Mouse (Mus musculus) megakaryocyte, embryonic 14.5 days (primary cell): ENCODE measurements around the gene Abhd12.

ENCODE experiments used
- FLI1 ChIP-seq: IDR thresholded peaks from 2 replicates; pipeline ENCODE4 v1.6.1; 2012; ENCODE audit warnings: low read length, inconsistent platforms, mixed read lengths
- GATA1 ChIP-seq: IDR thresholded peaks from 3 replicates; pipeline ENCODE4 v1.6.1; 2012; ENCODE audit warnings: mixed read lengths, low read length, inconsistent platforms, borderline replicate concordance

DNA sequence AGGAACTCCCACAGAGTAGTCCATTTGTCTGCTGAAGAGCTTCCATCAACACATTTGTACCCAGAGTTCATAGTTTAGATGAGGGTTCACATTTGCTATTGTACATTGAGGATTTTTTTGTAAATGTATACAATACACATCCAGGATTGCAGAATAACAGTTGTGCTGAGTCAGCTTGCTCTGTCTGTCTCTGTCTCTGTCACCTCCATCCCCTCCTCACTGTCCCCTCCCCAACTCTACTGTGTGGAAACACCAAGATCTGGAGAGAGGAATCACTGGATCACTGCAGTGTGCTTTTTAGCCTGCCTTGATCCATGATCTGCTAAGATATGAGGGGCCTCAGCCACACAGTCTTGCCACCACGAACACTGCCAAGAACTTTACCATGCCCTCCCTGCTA, 18.7 kb downstream of the Abhd12 start:
- no peak for TF ChIP-seq GATA1
- no peak for TF ChIP-seq FLI1
